Mouse (Mus musculus): ENCODE measurements around the gene Hmgcr.

DNA sequence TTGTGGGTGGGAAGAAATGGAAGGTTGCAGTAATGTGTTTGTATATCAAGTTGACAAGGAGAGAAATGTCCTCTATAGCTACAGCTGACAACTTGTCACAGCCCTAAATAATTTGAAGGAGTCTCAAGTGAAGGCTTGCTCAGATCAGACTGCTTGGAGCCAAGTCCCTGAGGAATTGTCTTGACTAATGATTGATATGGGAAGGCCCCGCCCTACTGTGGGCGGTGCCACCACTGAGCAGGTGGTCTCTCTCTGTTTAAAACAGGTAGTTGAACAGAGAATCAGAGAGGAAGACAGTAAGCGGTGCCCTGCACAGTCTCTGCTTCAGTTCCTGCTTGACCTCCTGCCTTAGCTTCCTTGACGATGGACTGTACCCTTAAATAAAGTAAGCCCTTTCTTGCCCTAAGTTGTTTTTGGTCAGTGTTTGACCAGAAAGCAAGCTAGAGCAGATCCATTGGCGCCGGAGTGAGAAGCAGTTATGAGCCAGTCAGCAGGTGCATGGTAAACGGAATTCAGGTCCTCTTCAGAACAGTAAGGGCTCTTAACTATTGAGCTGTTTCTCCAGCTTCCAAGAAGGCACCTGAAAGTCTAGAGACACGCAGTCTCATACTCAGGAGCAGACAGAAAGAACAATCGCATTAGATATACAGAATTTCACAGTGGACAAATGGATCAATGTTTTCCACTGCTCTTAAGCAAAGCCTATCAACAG is 32.0 kb upstream of the Hmgcr start:
- no peak for TF ChIP-seq REST (IDR thresholded peaks at IDR 0.05; ENCODE audit: insufficient read depth, insufficient read length)
- no peak for TF ChIP-seq E2F4 (IDR thresholded peaks at IDR 0.05; ENCODE audit: insufficient read depth)
- TF ChIP-seq POLR2AphosphoS2 (IDR thresholded peaks at IDR 0.05; ENCODE audit: insufficient read length, low read depth), result no peak
- no peak for TF ChIP-seq POLR2A (IDR thresholded peaks at IDR 0.05; ENCODE audit: insufficient read length, low read depth)
- TF ChIP-seq MYOG (IDR thresholded peaks at IDR 0.05; ENCODE audit: control insufficient read depth in 1 of 3, insufficient read depth in 1 of 3, insufficient read length in 2 of 3, low read depth in 2 of 3), result no peak

Data from myocyte (in vitro differentiated cells).